Mouse (Mus musculus) intestine, postnatal 0 days (tissue): ENCODE data around the gene Usp6nl. TPM values are rescaled to one million over a fixed set of nuclear protein-coding genes. Genes with fewer than 3 reads are reported as not detected.

Source experiments
- ATAC-seq: fragments of 200-750 bp; cut with Nextera tagmentation; 2 replicates; pipeline ENCODE4 v1.8.0; 2017; ENCODE audit warnings: mild to moderate bottlenecking, moderate TSS enrichment, moderate library complexity
- H3K27ac ChIP-seq: fragments of 300-500 bp; sonication (generic); 2 replicates; pipeline ENCODE4 v1.5.1; 2014; ENCODE audit warnings: mild to moderate bottlenecking, low read depth, low read length, moderate library complexity
- H3K27me3 ChIP-seq: fragments of 300-500 bp; sonication (generic); replicated peaks from 2 replicates; pipeline ENCODE4 v1.6.1; 2014; ENCODE audit warnings: low read length, mixed read lengths; ENCODE audit not compliant: control insufficient read depth, insufficient read depth
- H3K36me3 ChIP-seq: fragments of 300-500 bp; sonication (generic); 2 replicates; pipeline ENCODE4 v1.6.1; 2014; ENCODE audit warnings: mild to moderate bottlenecking, moderate library complexity; ENCODE audit not compliant: control insufficient read depth, insufficient read depth
- H3K4me1 ChIP-seq: fragments of 300-500 bp; sonication (generic); replicated peaks from 2 replicates; pipeline ENCODE4 v1.6.1; 2014; ENCODE audit warnings: antibody characterized with exemption, low read length, mixed read lengths; ENCODE audit not compliant: control insufficient read depth, insufficient read depth
- H3K4me2 ChIP-seq: fragments of 300-500 bp; sonication (generic); replicated peaks from 2 replicates; pipeline ENCODE4 v1.6.1; 2014; ENCODE audit warnings: low read depth, mild to moderate bottlenecking, moderate library complexity
- H3K4me3 ChIP-seq: fragments of 300-500 bp; sonication (generic); 2 replicates; pipeline ENCODE4 v1.5.1; 2014; ENCODE audit warnings: low read depth, low read length
- H3K9ac ChIP-seq: fragments of 300-500 bp; sonication (generic); 2 replicates; pipeline ENCODE4 v1.6.1; 2014; ENCODE audit warnings: mild to moderate bottlenecking, low read depth, low read length
- H3K9me3 ChIP-seq: fragments of 300-500 bp; sonication (generic); 2 replicates; pipeline ENCODE4 v1.6.1; 2016; ENCODE audit warnings: mixed run types; ENCODE audit not compliant: control insufficient read depth
- CTCF ChIP-seq: sonication (generic); IDR thresholded peaks from 2 replicates; pipeline ENCODE4 v1.5.1; 2016; ENCODE audit warnings: low read depth, mild to moderate bottlenecking, control low read depth, antibody characterized with exemption, moderate library complexity
- WGBS: fragments of 180-500 bp; shearing (Covaris S2); extraction: QIAGEN DNeasy Blood & Tissue Kit; methylation state at CpG from one replicate; pipeline ENCODE4 v1.1.7; 2014; 5-methylcytosine and 5-hydroxymethylcytosine counted together
- polyA plus RNA-seq: library from polyadenylated mRNA; unstranded; fragments of >200 nt; fragmentation: Nextera tagmentation; extraction: Ambion mirVana; gene quantifications from 2 replicates; pipeline ENCODE4 v1.2.1, GENCODE M21; 2015

The Usp6nl gene
- polyA plus RNA-seq, 1 experiment from 2014 or later, result 6.8 TPM

DNA sequence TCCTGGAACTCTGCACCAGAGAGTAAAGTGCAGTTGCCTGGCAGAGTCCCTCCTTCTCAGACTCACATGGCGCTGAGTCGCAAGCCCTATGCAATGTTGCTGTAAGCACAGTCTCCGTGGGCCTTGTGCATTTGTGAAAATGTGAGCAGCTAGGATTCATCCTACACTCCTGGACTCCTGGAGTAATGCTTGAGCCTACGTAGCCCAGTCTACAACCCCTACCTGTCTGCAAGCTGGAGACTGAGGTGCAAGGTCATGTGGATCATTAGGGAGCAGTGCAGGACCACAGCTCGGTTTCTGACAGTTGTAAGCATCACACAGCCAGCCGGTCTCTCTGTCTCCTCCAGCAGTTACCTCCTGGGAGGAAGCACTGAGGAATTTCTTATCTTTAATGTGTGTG, 167.6 kb downstream of the Usp6nl start:
- no peaks in the 10 kb centered on the region for H3K27me3 ChIP-seq
- H3K4me2 ChIP-seq, result no peak overlapping the region
- no peak overlapping the region for H3K4me3 ChIP-seq
- no peak for ATAC-seq
- no peaks in the 10 kb centered on the region for H3K9me3 ChIP-seq
- TF ChIP-seq CTCF, result no peak
- WGBS, result 84% methylated on average over 6 of the region's 6 CpGs
- H3K4me1 ChIP-seq, result no peaks in the 10 kb centered on the region
- no peak overlapping the region for H3K9ac ChIP-seq
- no peak overlapping the region for H3K27ac ChIP-seq
- H3K36me3 ChIP-seq, result no peaks in the 10 kb centered on the region

DNA sequence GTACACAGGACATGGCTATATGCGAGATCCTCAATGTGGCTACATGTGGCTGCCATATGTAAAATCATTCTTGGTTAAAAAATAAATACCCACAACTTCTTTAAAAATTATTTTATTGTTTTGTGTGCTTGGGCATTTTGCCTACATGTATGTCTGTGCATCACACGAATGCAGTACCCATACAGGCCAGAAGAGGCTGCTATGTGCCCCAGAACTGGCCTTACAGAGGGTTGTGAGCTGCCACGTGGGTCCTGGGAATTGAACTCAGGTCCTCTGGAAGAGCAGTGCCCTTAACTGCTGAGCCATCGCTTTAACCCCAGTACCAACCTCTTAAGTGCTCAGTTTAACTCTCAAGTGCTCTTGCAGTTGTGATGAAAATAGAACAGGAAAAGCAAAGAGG, 168.4 kb downstream of the Usp6nl start:
- Histone ChIP-seq H3K4me3 (no peak overlapping the region), H3K9me3 (no peaks in the 10 kb centered on the region), H3K4me2 (no peak overlapping the region), H3K9ac (no peak overlapping the region), H3K27me3 (no peaks in the 10 kb centered on the region), H3K4me1 (no peaks in the 10 kb centered on the region), H3K36me3 (no peaks in the 10 kb centered on the region), H3K27ac (no peak overlapping the region)
- no peak for ATAC-seq
- TF ChIP-seq CTCF, result peak; percentile 43
- 82% methylated on average over 4 of the region's 4 CpGs for whole genome bisulfite sequencing

DNA sequence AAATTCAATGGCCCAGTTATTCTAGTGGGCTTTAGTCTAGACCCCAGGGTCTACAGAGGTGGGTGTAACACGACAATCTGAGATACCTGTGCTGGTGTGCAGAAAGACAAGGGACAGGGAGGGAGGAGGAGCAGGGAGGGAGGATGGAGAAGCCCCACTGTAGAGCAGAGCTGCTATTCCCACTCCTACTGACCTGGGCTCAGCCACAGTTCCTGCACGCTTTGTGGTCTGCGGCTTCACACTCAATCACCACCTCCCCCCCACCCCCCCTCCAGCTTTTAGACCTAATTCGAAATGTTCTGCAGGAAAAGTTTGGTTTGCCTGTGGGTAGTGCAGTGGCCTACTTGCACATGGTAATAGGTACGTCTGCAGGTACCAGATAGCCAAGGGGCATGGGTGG, 171.4 kb downstream of the Usp6nl start:
- Histone ChIP-seq H3K4me1 (no peaks in the 10 kb centered on the region), H3K9ac (no peak overlapping the region), H3K27ac (no peak overlapping the region), H3K4me2 (no peak overlapping the region), H3K4me3 (no peak overlapping the region), H3K27me3 (no peaks in the 10 kb centered on the region), H3K9me3 (no peaks in the 10 kb centered on the region), H3K36me3 (no peaks in the 10 kb centered on the region)
- TF ChIP-seq CTCF, result no peak
- no peak for ATAC-seq
- 85% methylated on average over 5 of the region's 5 CpGs for WGBS

Other genes starting within 250 kb of the Usp6nl start
- 9.0 and 10.4 TPM in 2 replicates for gene Proser2, start 192.5 kb upstream of the Usp6nl start, polyA plus RNA-seq
- 3.1 and 3.8 TPM in 2 replicates for gene Echdc3, start 109.6 kb upstream of the Usp6nl start, polyA plus RNA-seq